Mouse (Mus musculus) MEL (cell line): ENCODE data around the gene Sec23ip. TPM values are rescaled to one million over a fixed set of nuclear protein-coding genes. Genes with fewer than 3 reads are reported as not detected.

Experiments
- DNase-seq: peaks from one replicate; pipeline ENCODE4 v3.0.0; 2011; ENCODE audit warnings: low read depth, low spot score
- H3K27ac ChIP-seq: 2 replicates; pipeline ENCODE4 v1.5.1; 2012; ENCODE audit warnings: low read depth, mild to moderate bottlenecking, control low read depth, low read length, moderate library complexity; ENCODE audit not compliant: control insufficient read depth
- H3K27me3 ChIP-seq, 2 experiments: fragments of 150-350 bp in 1 of 2; sonication (generic) in 1 of 2; 2 replicates each; pipeline ENCODE4 v1.6.1; 2012; ENCODE audit warnings: low read length in 2 of 2, mild to moderate bottlenecking in 2 of 2, improper control_type of control experiment in 1 of 2, moderate library complexity in 1 of 2; ENCODE audit not compliant: insufficient read depth in 2 of 2, control insufficient read depth in 1 of 2
- H3K36me3 ChIP-seq, 2 experiments: 2 replicates each; pipeline ENCODE4 v1.6.1; 2012 to 2014; ENCODE audit warnings: low read length in 2 of 2, improper control_type of control experiment in 1 of 2, inconsistent platforms in 1 of 2, mild to moderate bottlenecking in 1 of 2; ENCODE audit not compliant: insufficient read depth in 2 of 2, control insufficient read depth in 1 of 2
- H3K4me1 ChIP-seq, 2 experiments: fragments of 150-350 bp in 1 of 2; sonication (generic) in 1 of 2; 2 replicates each; pipeline ENCODE4 v1.6.1; 2012; ENCODE audit warnings: low read length in 2 of 2, improper control_type of control experiment in 1 of 2, mild to moderate bottlenecking in 1 of 2; ENCODE audit not compliant: insufficient read depth in 2 of 2, control insufficient read depth in 1 of 2
- H3K4me3 ChIP-seq, 2 experiments: fragments of 150-350 bp in 1 of 2; sonication (generic) in 1 of 2; 2 replicates each; pipeline ENCODE4 v1.5.1; 2012; ENCODE audit warnings: low read depth in 2 of 2, low read length in 2 of 2, mild to moderate bottlenecking in 2 of 2, moderate library complexity in 2 of 2, control low read depth in 1 of 2, improper control_type of control experiment in 1 of 2; ENCODE audit not compliant: control insufficient read depth in 1 of 2, insufficient read depth in 1 of 2
- H3K79me2 ChIP-seq: 2 replicates; pipeline ENCODE4 v1.6.1; 2012; ENCODE audit warnings: mild to moderate bottlenecking, low read length, moderate library complexity; ENCODE audit not compliant: control insufficient read depth, poor library complexity, insufficient read depth
- H3K9ac ChIP-seq: 2 replicates; pipeline ENCODE4 v1.6.1; 2012; ENCODE audit warnings: low read depth, mild to moderate bottlenecking, control low read depth, low read length, moderate library complexity; ENCODE audit not compliant: control insufficient read depth, poor library complexity, severe bottlenecking
- H3K9me3 ChIP-seq: fragments of 150-350 bp; sonication (generic); replicated peaks from 2 replicates; pipeline ENCODE4 v1.6.1; 2012; ENCODE audit warnings: mild to moderate bottlenecking, low read length, improper control_type of control experiment, moderate library complexity; ENCODE audit not compliant: insufficient read depth
- BHLHE40 ChIP-seq: IDR thresholded peaks from 2 replicates; pipeline ENCODE4 v1.6.1; 2012; ENCODE audit warnings: low read depth, mild to moderate bottlenecking, inconsistent platforms, low read length, improper control_type of control experiment, borderline replicate concordance
- CTCF ChIP-seq, 3 experiments: IDR thresholded peaks in 2 of 3; conservative IDR thresholded peaks in 1 of 3; 2 replicates each; pipeline ENCODE4 v1.5.1; 2011 to 2012; ENCODE audit warnings: low read length in 3 of 3, low read depth in 2 of 3, mild to moderate bottlenecking in 2 of 3, improper control_type of control experiment in 1 of 3, inconsistent platforms in 1 of 3, mixed read lengths in 1 of 3, moderate library complexity in 1 of 3; ENCODE audit not compliant: control insufficient read depth in 1 of 3, insufficient read depth in 1 of 3, poor library complexity in 1 of 3, severe bottlenecking in 1 of 3
- ELF1 ChIP-seq: IDR thresholded peaks from 2 replicates; pipeline ENCODE4 v1.6.1; 2014; ENCODE audit warnings: low read depth, mild to moderate bottlenecking, inconsistent platforms, low read length, improper control_type of control experiment, moderate library complexity
- EP300 ChIP-seq, 2 experiments: IDR thresholded peaks; 2 replicates each; pipeline ENCODE4 v1.6.1; 2011; ENCODE audit warnings: improper control_type of control experiment in 2 of 2, low read length in 2 of 2, low read depth in 1 of 2, mild to moderate bottlenecking in 1 of 2
- GABPA ChIP-seq: IDR thresholded peaks from 2 replicates; pipeline ENCODE4 v1.6.1; 2012; ENCODE audit warnings: low read depth, mild to moderate bottlenecking, inconsistent platforms, low read length, improper control_type of control experiment, moderate library complexity
- GATA1 ChIP-seq: IDR thresholded peaks from 2 replicates; pipeline ENCODE4 v1.6.1; 2011; ENCODE audit warnings: low read depth, low read length, improper control_type of control experiment
- HCFC1 ChIP-seq: IDR thresholded peaks from 2 replicates; pipeline ENCODE4 v1.6.1; 2012; ENCODE audit warnings: low read depth, mild to moderate bottlenecking, inconsistent platforms, low read length, improper control_type of control experiment, moderate library complexity
- MAFK ChIP-seq: IDR thresholded peaks from 2 replicates; pipeline ENCODE4 v1.6.1; 2011; ENCODE audit warnings: low read depth, mild to moderate bottlenecking, low read length, improper control_type of control experiment, borderline replicate concordance
- MAX ChIP-seq: IDR thresholded peaks from 2 replicates; pipeline ENCODE4 v1.6.1; 2011; ENCODE audit warnings: low read length, improper control_type of control experiment
- MAZ ChIP-seq: IDR thresholded peaks from 2 replicates; pipeline ENCODE4 v1.6.1; 2012; ENCODE audit warnings: low read depth, mild to moderate bottlenecking, inconsistent platforms, low read length, improper control_type of control experiment
- MEF2A ChIP-seq: IDR thresholded peaks from 2 replicates; pipeline ENCODE4 v1.6.1; 2014; ENCODE audit warnings: low read depth, mild to moderate bottlenecking, inconsistent platforms, low read length, improper control_type of control experiment; ENCODE audit not compliant: poor library complexity, insufficient replicate concordance, severe bottlenecking; ENCODE audit errors: extremely low read depth
- MXI1 ChIP-seq: IDR thresholded peaks from 2 replicates; pipeline ENCODE4 v1.6.1; 2011; ENCODE audit warnings: mild to moderate bottlenecking, low read depth, low read length, improper control_type of control experiment
- MYB ChIP-seq: IDR thresholded peaks from 2 replicates; pipeline ENCODE4 v1.6.1; 2011; ENCODE audit warnings: mild to moderate bottlenecking, low read depth, low read length, improper control_type of control experiment
- MYC ChIP-seq: IDR thresholded peaks from 2 replicates; pipeline ENCODE4 v1.6.1; 2011; ENCODE audit warnings: low read depth, mild to moderate bottlenecking, low read length, improper control_type of control experiment, moderate library complexity
- NRF1 ChIP-seq: IDR thresholded peaks from 2 replicates; pipeline ENCODE4 v1.6.1; 2014; ENCODE audit warnings: low read depth, mild to moderate bottlenecking, inconsistent platforms, low read length, improper control_type of control experiment, moderate library complexity; ENCODE audit not compliant: poor library complexity, insufficient read depth, severe bottlenecking
- POLR2AphosphoS2 ChIP-seq: IDR thresholded peaks from 2 replicates; pipeline ENCODE4 v1.6.1; 2011; ENCODE audit warnings: low read length, improper control_type of control experiment
- POLR2AphosphoS5 ChIP-seq: IDR thresholded peaks from 2 replicates; pipeline ENCODE4 v1.6.1; 2012; ENCODE audit warnings: low read depth, borderline replicate concordance, mild to moderate bottlenecking, inconsistent platforms, low read length, moderate library complexity, mixed read lengths
- RAD21 ChIP-seq: IDR thresholded peaks from 2 replicates; pipeline ENCODE4 v1.6.1; 2011; ENCODE audit warnings: mild to moderate bottlenecking, low read depth, low read length, improper control_type of control experiment
- RCOR1 ChIP-seq: IDR thresholded peaks from 2 replicates; pipeline ENCODE4 v1.6.1; 2012; ENCODE audit warnings: low read depth, mild to moderate bottlenecking, inconsistent platforms, low read length, improper control_type of control experiment
- SMC3 ChIP-seq: IDR thresholded peaks from 2 replicates; pipeline ENCODE4 v1.6.1; 2011; ENCODE audit warnings: low read depth, low read length, improper control_type of control experiment
- TAL1 ChIP-seq: IDR thresholded peaks from 2 replicates; pipeline ENCODE4 v1.6.1; 2012; ENCODE audit warnings: mild to moderate bottlenecking, inconsistent platforms, low read length, moderate library complexity, mixed read lengths
- TCF12 ChIP-seq: IDR thresholded peaks from 2 replicates; pipeline ENCODE4 v1.6.1; 2014; ENCODE audit warnings: low read depth, mild to moderate bottlenecking, inconsistent platforms, low read length, improper control_type of control experiment, moderate library complexity
- USF1 ChIP-seq: IDR thresholded peaks from 2 replicates; pipeline ENCODE4 v1.6.1; 2014; ENCODE audit warnings: low read depth, mild to moderate bottlenecking, inconsistent platforms, low read length, improper control_type of control experiment, moderate library complexity
- USF2 ChIP-seq, 2 experiments: IDR thresholded peaks; 2 replicates each; pipeline ENCODE4 v1.6.1; 2011 to 2012; ENCODE audit warnings: improper control_type of control experiment in 2 of 2, low read length in 2 of 2, borderline replicate concordance in 1 of 2, inconsistent platforms in 1 of 2, low read depth in 1 of 2, mild to moderate bottlenecking in 1 of 2; ENCODE audit not compliant: insufficient read depth in 1 of 2
- ZC3H11A ChIP-seq: IDR thresholded peaks from 2 replicates; pipeline ENCODE4 v1.6.1; 2012; ENCODE audit warnings: low read depth, mild to moderate bottlenecking, inconsistent platforms, low read length, improper control_type of control experiment
- ZKSCAN1 ChIP-seq: IDR thresholded peaks from 2 replicates; pipeline ENCODE4 v1.6.1; 2012; ENCODE audit warnings: low read depth, mild to moderate bottlenecking, inconsistent platforms, low read length, improper control_type of control experiment, moderate library complexity
- ZNF384 ChIP-seq: IDR thresholded peaks from 2 replicates; pipeline ENCODE4 v1.6.1; 2012; ENCODE audit warnings: low read depth, mild to moderate bottlenecking, inconsistent platforms, low read length, improper control_type of control experiment
- polyA plus RNA-seq, 2 experiments: library from polyadenylated mRNA; stranded (reverse) in 1 of 2; unstranded in 1 of 2; fragments of >175 nt in 1 of 2; fragments of >200 nt in 1 of 2; gene quantifications; 2 replicates each; pipeline versions ENCODE4 v1.2.1 to v1.2.4; 2012; ENCODE audit warnings: low replicate concordance in 2 of 2, low read depth in 1 of 2; ENCODE audit not compliant: insufficient read length in 2 of 2, insufficient read depth in 1 of 2, missing spikeins in 1 of 2
- total RNA-seq: library from RNA; depleted of rRNA; stranded (reverse); fragments of 300-350 nt; gene quantifications from 2 replicates; pipeline ENCODE4 v1.2.3, GENCODE M21; 2012

Sec23ip gene
- total and polyA plus RNA-seq, 3 experiments: 21.2 to 43.7 TPM; not detected in 1

GRCm38 (mm10) chr7:128748758-128749157, 4.0 kb downstream of the Sec23ip start (continued):
- TF ChIP-seq ZKSCAN1 (no peak), BHLHE40 (no peak), HCFC1 (no peak), MEF2A (no peak), MAX (no peak), ZC3H11A (no peak), ELF1 (no peak), SMC3 (no peak), EP300 (IDR thresholded peaks at IDR 0.05; ENCODE audit: low read depth in 1 of 2, low read length in 2 of 2) (peak; percentile 68 to 80), MXI1 (peak; percentile 32; the same call in 1 of the 2 replicates), MYB (no peak), TCF12 (peak; percentile 74), MAFK (no peak), RCOR1 (peak; percentile 44; the same call in 1 of the 2 replicates), MAZ (0 out of 2 replicates have a peak, but pooled peaks have one; percentile 28), CTCF (IDR thresholded peaks at IDR 0.05 in 2 of 3, conservative IDR thresholded peaks at IDR 0.05 in 1 of 3; ENCODE audit: control insufficient read depth in 1 of 3, insufficient read depth in 1 of 3, low read depth in 2 of 3, low read length in 3 of 3, poor library complexity in 1 of 3, severe bottlenecking in 1 of 3) (no peak), RAD21 (no peak), POLR2AphosphoS5 (no peak), POLR2AphosphoS2 (no peak), GATA1 (peak; percentile 61), ZNF384 (no peak), TAL1 (peak; percentile 79)

DNA sequence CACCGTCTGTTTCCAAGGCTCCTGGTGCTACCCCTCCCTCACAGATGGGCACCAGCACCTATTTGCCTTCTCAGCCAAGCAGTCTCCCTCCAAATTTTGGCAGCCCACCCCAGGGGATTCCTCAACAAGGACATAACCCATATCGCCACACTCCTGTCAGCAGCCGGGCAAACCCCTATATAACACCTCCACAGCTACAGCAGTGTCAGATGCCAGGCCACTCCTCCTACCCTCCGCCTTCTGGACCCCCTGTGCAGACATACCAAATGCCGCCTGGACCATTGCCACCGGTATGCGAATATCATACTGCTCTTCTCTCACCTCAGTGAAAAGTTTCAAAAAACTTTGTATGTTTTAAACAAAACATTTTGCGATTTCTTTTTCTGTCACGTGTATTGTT, 5.6 kb downstream of the Sec23ip start:
- peaks cover 18 to 33% of the 10 kb centered on the region in 2 experiments for H3K36me3 ChIP-seq
- no peak overlapping the region for H3K4me3 ChIP-seq
- DNase-seq: no peak
- peaks cover 8 to 27% of the 10 kb centered on the region in 2 experiments for H3K4me1 ChIP-seq
- H3K79me2 ChIP-seq: peaks cover 43% of the 10 kb centered on the region
- no peak overlapping the region for H3K9ac ChIP-seq
- H3K27ac ChIP-seq: no peak overlapping the region
- H3K9me3 ChIP-seq: no peaks in the 10 kb centered on the region
- H3K27me3 ChIP-seq: no peaks in the 10 kb centered on the region
- TF ChIP-seq GABPA (no peak), NRF1 (no peak), MYC (no peak), USF2 (IDR thresholded peaks at IDR 0.05; ENCODE audit: borderline replicate concordance in 1 of 2, insufficient read depth in 1 of 2, low read depth in 1 of 2, low read length in 2 of 2) (no peak), ZC3H11A (no peak), USF1 (no peak), RCOR1 (no peak), MXI1 (no peak), ZKSCAN1 (no peak), MAX (no peak), RAD21 (no peak), ELF1 (no peak), MEF2A (no peak), EP300 (IDR thresholded peaks at IDR 0.05; ENCODE audit: low read depth in 1 of 2, low read length in 2 of 2) (no peak), MYB (no peak)
